Mouse (Mus musculus) kidney, adult 11 months (tissue): ENCODE data around the gene Bbs9.
"Not testable (repeated sequence)": the region's sequence is repeated elsewhere in the genome, so short reads cannot be mapped to it uniquely, and the experiment has no call there.

Experiments
- DNase-seq: peaks from one replicate; pipeline ENCODE4 v3.0.0; 2022

Gene Bbs9

GRCm38 (mm10) chr9:22814407-22815092 is 339.0 kb downstream of the Bbs9 start:
- no peak for DNase-seq

- no peak for DNase-seq
These were observed 339.6 kb downstream of the Bbs9 start for GRCm38 (mm10) chr9:22815093-22815458.

- no peak for DNase-seq
These were observed 344.0 kb downstream of the Bbs9 start for GRCm38 (mm10) chr9:22819539-22819938.

- no peak for DNase-seq
These were observed 345.2 kb downstream of the Bbs9 start for GRCm38 (mm10) chr9:22820646-22821185.

DNA sequence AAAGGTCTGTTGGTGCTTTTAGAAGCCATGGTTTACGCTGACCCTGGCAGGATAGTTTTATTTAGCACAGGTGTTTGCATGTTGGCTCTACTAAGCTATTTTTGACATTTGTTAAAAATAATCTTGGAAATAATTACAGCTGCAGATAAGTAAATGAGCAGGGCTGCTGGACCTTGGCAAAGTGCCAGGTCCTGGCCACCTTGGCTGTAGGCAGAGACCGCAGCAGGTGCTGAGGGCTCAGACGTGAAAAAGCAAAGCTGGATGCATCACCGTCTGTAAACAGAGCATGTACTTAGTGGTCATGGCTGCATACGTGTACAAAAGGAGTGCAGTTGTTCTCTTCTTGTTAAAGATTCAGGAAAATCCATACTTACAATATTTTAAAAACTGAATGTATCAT is 347.3 kb downstream of the Bbs9 start:
- no peak for DNase-seq

GRCm38 (mm10) chr9:22823856-22824255 is 348.3 kb downstream of the Bbs9 start:
- no peak for DNase-seq

DNA sequence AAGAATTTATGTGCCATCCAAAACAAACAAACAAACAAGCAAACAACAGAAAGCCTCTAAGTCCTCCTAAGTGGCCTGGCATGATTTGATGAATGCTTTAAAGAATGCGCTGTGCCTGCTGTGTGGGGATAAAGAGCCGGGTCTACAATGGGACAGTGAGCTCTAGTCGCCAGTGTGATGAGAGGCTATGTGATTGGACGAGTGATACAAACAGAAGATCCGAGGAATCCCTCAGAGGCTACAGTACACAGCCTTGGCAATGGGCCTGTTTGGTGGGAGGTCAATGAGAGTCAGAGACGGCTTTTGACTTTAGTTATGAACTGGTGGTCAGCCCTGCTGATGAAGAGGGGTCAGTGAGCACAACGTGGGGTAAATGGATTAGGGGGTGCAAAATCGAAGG is 349.4 kb downstream of the Bbs9 start:
- DNase-seq: no peak

DNA sequence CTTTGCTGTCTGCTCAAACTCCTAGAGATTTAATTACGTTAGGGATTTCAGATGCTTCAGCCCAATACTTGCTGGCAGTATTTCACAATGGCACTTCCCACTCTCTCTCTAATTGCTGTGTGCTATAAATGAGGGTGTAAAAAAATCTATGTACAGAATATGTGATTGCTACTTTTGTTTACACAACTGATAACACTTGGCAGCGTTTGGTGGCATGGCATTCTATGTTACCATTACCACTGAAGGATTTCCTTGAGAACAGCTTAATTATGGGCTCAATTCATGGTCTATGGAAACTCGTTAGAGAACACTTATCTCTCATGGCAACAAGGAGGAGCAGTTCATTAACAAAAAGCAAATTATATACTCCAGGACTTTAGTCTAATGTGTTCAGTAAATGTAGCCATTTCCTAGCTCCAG is 351.1 kb downstream of the Bbs9 start:
- DNase-seq: no peak

GRCm38 (mm10) chr9:22827176-22827770 is 351.8 kb downstream of the Bbs9 start:
- DNase-seq: no peak

DNA sequence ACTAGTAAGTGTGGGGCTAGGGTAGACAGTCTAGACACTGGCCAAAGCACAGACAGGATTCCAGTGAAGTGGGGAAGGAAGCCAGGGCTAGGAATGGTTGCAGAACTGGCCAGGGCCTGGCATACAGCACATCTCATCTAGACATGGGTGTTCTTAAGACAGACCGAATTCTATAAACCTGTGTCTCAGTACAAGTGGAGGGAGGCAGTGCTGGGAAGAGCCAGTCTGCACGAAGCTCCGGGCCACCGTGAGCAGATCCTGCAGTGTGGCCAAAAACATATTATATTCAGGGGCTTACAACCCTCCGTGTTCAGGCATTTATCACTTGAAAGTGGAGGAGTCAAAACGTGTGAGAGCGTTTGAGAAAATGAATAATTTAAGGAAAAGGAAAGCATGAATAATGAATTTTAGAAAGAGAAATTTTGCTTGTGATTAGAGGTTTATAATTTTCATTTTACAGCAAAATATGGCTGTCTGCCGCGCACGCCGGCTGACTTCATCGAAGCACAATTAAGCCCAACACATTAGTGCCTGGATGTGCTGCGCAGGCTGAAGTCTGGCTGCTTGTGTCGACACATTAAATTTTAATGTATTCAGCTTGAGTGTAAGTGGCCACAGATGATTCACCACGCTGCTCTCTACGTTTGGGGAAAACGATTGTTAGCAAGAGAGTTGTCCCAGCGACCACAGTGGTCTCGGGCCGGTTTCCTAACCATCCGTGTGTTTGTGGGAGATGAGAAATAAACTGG is 353.9 kb downstream of the Bbs9 start:
- DNase-seq: no peak

- no peak for DNase-seq
These were observed 359.5 kb downstream of the Bbs9 start for GRCm38 (mm10) chr9:22834994-22835512.

GRCm38 (mm10) chr9:22837000-22837399 is 361.5 kb downstream of the Bbs9 start:
- DNase-seq: no peak

DNA sequence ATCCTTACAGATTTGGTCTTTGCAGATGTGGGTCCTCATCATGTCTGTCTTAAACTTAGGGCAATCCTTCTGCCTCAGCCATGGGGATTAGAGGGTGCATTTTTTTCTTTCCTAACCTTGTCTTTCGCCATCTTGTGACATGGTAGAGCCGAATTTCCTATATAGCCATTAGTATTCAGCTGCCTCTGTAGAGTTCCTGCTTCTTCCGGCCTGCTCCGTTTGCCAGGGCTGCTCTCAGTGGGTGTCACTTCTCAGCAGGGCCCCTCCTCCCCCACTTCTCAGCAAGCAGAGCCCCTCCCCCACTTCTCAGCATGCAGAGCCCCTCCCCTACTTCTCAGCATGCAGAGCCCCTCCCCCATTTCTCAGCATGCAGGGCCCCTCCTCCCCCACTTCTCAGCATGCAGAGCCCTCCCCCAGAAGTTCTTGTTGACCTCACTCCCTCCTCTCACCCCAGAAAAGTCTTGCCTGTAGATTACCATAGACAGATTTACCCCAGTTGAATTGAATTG is 362.2 kb downstream of the Bbs9 start:
- DNase-seq: no peak

DNA sequence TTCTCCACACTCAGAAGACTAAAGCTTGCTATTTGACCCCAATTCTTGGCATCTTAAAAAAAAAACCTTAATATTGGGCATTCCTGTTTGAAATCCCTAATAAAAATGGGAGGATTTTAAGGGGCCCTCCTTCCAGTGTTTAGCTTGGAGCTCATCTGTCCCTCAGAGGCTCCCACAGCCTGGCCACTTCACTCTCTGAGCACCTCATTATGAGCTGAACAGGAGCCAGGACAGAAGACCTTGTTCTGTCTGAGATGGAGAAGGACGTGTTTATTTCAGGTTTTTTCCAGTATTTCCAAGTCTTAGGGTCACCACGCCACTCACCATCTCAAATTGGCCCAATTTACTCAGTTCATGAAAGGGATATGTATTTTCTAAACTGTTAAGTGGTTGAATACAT is 370.5 kb downstream of the Bbs9 start:
- DNase-seq: no peak

DNA sequence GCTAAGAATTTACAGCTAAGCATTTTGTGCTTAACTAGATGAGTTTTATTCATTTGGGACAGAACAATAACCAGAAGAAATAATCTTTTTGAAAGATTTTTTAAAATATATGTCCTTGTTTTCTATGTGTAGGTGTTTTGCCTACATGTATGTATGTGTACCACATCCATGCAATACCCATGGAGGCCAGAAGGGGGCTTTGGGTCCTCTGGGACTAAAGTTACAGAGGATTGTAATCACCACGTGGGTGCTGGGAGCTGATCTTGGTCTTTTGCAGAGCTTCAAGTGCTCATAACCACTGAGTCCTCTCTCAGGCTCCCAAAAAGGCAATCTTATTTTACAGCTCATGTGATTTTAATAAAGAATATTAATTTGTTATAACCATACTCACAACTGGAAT is 371.3 kb downstream of the Bbs9 start:
- DNase-seq: no peak

GRCm38 (mm10) chr9:22848800-22849199 is 373.3 kb downstream of the Bbs9 start:
- DNase-seq: no peak

GRCm38 (mm10) chr9:22849212-22849611 is 373.7 kb downstream of the Bbs9 start:
- DNase-seq: no peak

GRCm38 (mm10) chr9:22869147-22869546 is 393.6 kb downstream of the Bbs9 start:
- DNase-seq: not testable (repeated sequence)

DNA sequence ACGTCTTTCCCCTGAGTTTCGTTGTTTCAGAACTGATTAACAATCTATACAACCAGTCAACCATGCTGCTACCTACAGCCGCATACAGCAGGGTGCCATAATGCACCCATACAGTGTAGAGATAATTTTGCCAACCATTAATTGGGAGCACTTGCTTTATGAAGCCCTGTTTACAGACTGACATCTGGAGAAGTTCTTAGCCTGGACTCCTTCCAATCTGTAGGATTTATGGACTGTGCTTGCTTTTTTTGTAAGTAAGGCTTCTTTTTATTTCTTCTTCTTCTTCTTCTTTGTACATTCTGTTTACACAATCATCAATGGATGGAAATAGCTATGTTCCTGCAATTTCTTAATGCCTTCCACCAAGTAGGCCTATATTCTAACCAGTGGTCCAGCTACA is 395.1 kb downstream of the Bbs9 start:
- no peak for DNase-seq

- no peak for DNase-seq
These were observed 399.7 kb downstream of the Bbs9 start for GRCm38 (mm10) chr9:22875231-22875630.

- no peak for DNase-seq
These were observed 403.8 kb downstream of the Bbs9 start for GRCm38 (mm10) chr9:22879266-22879665.

- no peak for DNase-seq
These were observed 410.8 kb downstream of the Bbs9 start for GRCm38 (mm10) chr9:22886351-22886750.

GRCm38 (mm10) chr9:22905434-22905833 is 429.9 kb downstream of the Bbs9 start:
- DNase-seq: no peak

DNA sequence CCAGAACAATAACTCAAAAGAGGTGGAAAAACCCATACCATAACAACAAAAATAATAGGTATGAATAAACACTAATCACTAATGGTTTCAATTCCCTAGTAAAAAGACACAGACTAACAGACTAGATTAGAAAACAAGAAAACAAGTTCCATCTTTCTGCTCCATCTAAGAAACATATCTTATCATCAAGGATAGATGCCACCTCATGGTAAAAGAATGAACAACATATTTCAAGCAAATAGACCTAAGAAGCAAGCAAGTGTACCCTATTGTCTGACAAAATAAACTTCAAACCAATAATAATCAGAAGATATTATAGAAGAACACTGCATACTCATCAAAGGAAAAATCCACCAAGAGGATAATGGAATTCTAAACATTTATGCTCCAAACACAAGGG is 441.3 kb downstream of the Bbs9 start:
- DNase-seq: no peak
